Mouse (Mus musculus): ENCODE data around the gene Spem2.

DNA sequence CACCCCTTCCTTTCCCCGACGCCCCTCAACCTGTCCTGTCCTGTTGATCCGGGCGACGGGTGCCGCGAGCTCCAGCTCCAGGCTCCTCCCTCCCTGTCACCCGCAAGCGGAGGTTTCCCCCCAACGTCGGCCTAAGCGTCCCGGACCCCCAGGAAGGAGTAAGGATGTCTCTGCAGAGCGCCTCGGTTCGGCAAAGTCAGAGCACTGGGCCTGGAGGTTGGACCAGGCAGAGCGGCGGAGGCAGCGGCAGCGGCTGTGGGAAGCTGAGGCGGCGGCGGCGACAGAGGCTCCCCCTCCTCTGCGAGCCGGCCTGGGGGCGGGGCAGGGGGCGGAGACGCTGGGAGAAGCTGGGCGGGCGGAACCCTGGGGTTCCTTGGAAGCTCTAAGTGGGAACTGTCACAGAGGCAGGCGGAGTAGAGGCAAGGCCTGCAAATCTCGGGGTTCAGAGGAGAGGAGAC lies 15.6 kb downstream of the Spem2 start:
- TF ChIP-seq CTCF (IDR thresholded peaks at IDR 0.05; ENCODE audit: low read depth) (no peak), EP300 (IDR thresholded peaks at IDR 0.05; ENCODE audit: low read depth) (no peak)

Measured in liver, postnatal 0 days (tissue).